Mouse (Mus musculus): Measurements from ENCODE around the gene Lrit3. TPM values are rescaled to one million over a fixed set of nuclear protein-coding genes. Genes with fewer than 3 reads are reported as not detected.

Lrit3 gene
- total RNA-seq (2021) = under 1 TPM in 1 of 2 experiments, not detected in 1; 0.20 TPM

- intact Hi-C loops (cut with DNase I) = no loop called here
Observed at GRCm38 (mm10) chr3:129803765-129804164, at the start of gene Lrit3. Gene Lrit3 (minus strand): TSS chr3:129804030.

GRCm38 (mm10) chr3:129846846-129847245, 43.0 kb upstream of the Lrit3 start:
- DNase-seq = no peak
- intact Hi-C loops (cut with DNase I) = no loop called here

More at GRCm38 (mm10) chr3:129803765-129804164, at the start of gene Lrit3:
- no peak for DNase-seq

DNA sequence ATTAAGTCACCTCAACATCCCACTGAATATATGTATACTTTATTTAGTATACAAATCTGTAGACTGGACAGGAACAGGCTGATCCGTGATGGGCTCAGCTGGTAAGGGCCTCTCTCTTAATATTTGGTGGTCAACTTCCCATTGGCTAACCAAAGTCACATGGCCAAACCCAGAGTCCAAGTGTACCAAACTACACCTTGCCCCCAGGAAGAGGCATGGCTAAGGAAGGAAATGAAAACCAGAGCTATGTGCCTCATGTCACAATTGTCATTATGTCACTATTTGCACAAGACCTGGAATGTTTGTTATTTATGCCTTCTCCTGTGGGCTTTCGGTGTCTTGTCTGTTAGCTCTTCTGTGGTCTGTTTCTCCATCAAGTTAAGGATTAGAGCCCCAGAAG, 42.0 kb upstream of the Lrit3 start:
- intact Hi-C loops (cut with DNase I) = no loop called here

DNA sequence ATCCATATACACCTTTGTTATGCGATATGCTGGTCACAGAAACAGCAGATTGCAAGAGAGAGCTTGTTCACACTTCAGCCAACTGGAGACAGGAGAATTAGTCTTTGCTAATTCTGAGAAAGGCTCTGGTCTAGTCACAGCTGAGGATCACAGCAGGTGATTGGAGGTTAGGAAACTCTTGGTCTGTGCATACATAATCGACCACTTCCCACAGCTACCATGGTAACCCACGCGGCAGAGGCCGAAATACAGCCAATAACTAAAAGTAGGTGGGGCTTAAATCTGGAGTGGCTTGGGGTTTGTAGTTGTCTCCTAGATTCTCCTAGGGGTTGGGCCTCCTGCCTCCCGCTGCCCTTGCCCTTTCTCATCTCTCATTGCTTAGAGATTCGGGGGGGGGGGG, 34.2 kb upstream of the Lrit3 start:
- intact Hi-C loops (cut with DNase I) = no loop called here
- DNase-seq = no peak

More for the DNA sequence above, 42.0 kb upstream of the Lrit3 start:
- DNase-seq = no peak

DNA sequence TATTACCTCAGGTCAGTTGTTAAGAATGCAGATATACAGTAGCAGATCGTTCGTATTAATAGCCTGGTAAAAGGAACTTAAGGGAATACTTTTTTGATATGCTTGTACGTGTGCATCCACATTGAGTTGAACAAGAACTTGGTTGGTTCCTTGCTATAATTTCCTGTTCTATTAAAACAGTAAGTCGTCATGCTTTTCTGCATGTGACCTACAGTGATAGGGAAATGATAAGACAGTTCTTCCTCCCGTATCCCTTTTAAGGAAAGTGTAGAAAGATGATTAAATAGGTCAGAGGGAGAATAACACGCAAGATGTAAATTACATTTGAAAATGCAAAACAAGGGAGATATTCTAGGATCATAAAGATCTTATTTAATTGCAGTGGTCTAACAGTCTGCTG, 33.1 kb upstream of the Lrit3 start:
- intact Hi-C loops (cut with DNase I) = no loop called here
- DNase-seq = no peak

- DNase-seq = no peak
- intact Hi-C loops (cut with DNase I) = no loop called here
Observed at GRCm38 (mm10) chr3:129836051-129836697, 32.3 kb upstream of the Lrit3 start.

DNA sequence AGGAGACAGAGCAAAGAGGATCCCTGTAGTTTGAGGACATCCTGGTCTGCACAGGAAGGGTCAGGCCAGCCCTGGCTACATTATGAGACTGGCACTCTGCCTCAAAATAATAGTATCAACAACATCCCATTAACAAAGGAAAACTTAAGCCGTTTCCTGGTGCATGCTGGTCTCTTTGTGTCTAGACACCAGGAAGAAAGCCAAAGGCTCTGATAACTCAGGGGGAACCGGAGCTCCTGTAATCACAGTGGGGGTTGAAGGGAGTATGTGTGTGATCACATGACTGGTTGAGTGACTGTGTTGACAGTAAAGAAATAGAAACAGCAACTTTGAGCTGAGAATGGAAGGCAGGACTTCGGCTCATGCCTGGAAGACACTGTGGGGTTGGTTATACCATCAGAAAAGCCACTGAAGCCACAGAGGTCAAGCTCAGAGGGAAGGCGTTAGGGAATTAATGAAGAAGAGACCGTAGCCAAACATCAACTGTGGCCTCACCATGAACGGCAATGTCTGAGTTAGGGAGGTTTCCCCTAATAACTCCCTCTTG, 31.6 kb upstream of the Lrit3 start, which contains the start of gene Cfi:
Gene Cfi (plus strand): TSS at position 497 of the 547 bp plus-strand sequence.
- DNase-seq = no peak
- intact Hi-C loops (cut with DNase I) = no loop called here

GRCm38 (mm10) chr3:129831035-129831568, 27.3 kb upstream of the Lrit3 start, which contains the start of gene Gar1:
Gene Gar1 (minus strand): TSS chr3:129831396.
- DNase-seq = peak; percentile 96
- intact Hi-C loops (cut with DNase I) = no loop called here

GRCm38 (mm10) chr3:129830626-129831025, 26.8 kb upstream of the Lrit3 start:
- intact Hi-C loops (cut with DNase I) = no loop called here
- DNase-seq = peak; percentile 39

GRCm38 (mm10) chr3:129827691-129828090, 23.9 kb upstream of the Lrit3 start:
- DNase-seq = no peak
- intact Hi-C loops (cut with DNase I) = loop anchor here (10.0 kb wide), 1 partner anchor 247 kb away; no protein-coding TSS in a partner anchor

DNA sequence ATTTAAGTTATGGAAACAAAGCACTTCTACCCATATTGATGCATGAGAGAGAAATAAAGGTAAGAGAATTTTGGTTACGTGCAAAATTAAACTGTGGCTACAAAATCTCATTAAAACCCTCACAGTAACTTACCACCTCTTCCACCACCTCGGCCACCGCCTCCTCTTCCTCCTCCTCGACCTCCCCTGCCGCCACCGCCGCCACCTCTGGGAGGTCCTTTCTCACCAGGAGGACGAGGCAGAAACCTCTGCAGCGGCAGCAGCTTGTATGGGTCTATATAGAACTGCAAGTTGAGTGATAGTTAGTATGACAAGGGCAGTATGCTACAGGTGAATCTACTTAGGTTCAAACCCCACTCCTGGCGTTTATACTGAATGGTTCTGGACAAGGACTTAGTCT, 22.9 kb upstream of the Lrit3 start:
- intact Hi-C loops (cut with DNase I) = loop anchor here (10.0 kb wide), 1 partner anchor 248 kb away; no protein-coding TSS in a partner anchor
- DNase-seq = no peak

DNA sequence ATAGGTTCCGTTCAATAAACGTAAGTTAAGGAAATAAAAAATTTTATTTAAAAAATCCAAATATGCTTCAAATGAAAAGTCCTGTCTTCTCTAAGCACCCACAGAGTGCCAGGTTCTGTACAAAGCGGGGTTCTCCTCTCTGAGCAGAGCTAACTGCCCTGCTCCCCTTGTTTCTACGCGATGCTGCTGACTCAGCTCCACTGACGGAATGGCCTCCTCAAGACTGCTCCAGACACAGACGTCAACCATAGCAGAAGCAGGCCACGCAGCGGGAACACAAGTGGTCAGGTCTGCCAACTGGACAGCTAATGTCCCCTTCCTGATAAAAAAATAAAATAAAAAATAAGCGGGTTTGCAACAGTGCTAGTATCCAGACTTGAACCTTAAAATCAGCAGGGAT, 21.1 kb upstream of the Lrit3 start:
- intact Hi-C loops (cut with DNase I) = loop anchor here (10.0 kb wide), 1 partner anchor 250 kb away; no protein-coding TSS in a partner anchor
- DNase-seq = no peak

DNA sequence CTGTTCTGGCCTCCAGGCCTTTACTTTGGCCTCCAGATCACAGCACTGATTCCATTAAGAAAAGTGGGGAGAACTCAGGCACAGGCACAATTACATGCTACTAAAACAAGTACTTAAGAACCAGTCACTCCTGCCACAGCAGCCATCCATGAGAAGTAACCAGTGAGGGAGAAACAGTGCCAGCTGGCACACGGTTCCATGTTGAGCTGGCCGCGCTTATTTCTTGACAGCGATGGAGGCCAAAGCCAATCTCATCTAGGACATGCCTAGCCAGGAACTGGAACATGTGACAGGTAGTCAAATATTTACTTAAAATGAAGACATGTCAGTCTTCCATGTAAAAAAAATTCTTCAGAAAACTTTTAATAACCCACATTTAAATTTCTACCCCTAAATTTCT, 20.3 kb upstream of the Lrit3 start:
- intact Hi-C loops (cut with DNase I) = loop anchor here (10.0 kb wide), 1 partner anchor 251 kb away; no protein-coding TSS in a partner anchor
- peak; percentile 25 for DNase-seq

- intact Hi-C loops (cut with DNase I) = loop anchor here (10.0 kb wide), 1 partner anchor 252 kb away; no protein-coding TSS in a partner anchor
- DNase-seq = no peak
Observed at GRCm38 (mm10) chr3:129823293-129823692, 19.5 kb upstream of the Lrit3 start.

- intact Hi-C loops (cut with DNase I) = loop anchor here (10.0 kb wide), 1 partner anchor 253 kb away; no protein-coding TSS in a partner anchor
- no peak for DNase-seq
Observed at GRCm38 (mm10) chr3:129822206-129822775, 18.5 kb upstream of the Lrit3 start, which contains the start of gene Rrh. Gene Rrh (minus strand): TSS chr3:129822587.

- intact Hi-C loops (cut with DNase I) = loop anchor here (10.0 kb wide), 1 partner anchor 253 kb away; no protein-coding TSS in a partner anchor
Observed at GRCm38 (mm10) chr3:129821736-129822135, 17.9 kb upstream of the Lrit3 start.

GRCm38 (mm10) chr3:129820847-129821246, 17.0 kb upstream of the Lrit3 start:
- DNase-seq = no peak
- intact Hi-C loops (cut with DNase I) = loop anchor here (10.0 kb wide), 1 partner anchor 254 kb away; no protein-coding TSS in a partner anchor

More at GRCm38 (mm10) chr3:129821736-129822135, 17.9 kb upstream of the Lrit3 start:
- DNase-seq = no peak

GRCm38 (mm10) chr3:129799011-129799410, 4.8 kb downstream of the Lrit3 start:
- no peak for DNase-seq
- intact Hi-C loops (cut with DNase I) = no loop called here

DNA sequence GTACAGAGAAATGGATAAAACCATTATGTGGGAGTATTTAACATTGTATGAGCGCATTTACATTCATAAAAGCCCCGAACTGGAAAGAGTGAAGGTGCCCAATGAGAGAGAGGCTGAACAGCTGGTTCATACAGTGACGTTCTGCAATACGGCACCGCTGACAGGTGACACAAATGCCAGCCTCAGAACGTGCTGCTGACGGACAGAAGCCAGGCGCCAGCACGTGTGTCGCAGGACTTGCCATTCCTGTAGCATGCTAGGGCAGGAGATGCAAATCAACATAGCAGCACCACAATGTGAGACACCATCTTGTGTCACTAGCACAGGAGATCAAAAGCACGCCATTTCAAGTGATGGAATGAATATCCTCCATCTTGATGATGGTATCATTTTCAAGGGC, 5.3 kb downstream of the Lrit3 start:
- intact Hi-C loops (cut with DNase I) = no loop called here
- DNase-seq = no peak

DNA sequence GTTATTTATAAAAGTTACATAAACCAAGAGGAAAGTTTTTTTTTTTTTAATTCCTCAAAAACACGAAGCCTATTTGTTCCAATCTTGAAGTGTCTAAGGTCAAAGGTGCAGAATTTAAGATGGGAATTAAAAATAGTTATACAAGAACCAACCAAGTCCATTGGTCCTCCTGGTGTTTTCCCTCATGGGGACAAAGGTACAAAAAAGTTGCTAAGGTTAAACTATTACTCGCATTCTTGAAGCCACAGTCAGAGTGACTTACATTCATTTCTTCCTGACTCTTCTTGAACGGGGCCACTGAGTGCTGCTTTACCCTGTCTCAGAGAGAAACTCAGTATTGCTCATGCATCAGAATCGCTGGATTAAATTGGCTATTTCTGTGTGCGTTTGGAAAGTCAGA, 6.5 kb downstream of the Lrit3 start:
- intact Hi-C loops (cut with DNase I) = no loop called here

GRCm38 (mm10) chr3:129793801-129794200, 10.0 kb downstream of the Lrit3 start:
- intact Hi-C loops (cut with DNase I) = no loop called here
- no peak for DNase-seq

More for the DNA sequence above, 6.5 kb downstream of the Lrit3 start:
- DNase-seq = no peak

All from left cerebral cortex, postnatal 4 days (tissue).